9 mouse cellular contexts compared by ENCODE assay signal in the genomic region with DNA sequence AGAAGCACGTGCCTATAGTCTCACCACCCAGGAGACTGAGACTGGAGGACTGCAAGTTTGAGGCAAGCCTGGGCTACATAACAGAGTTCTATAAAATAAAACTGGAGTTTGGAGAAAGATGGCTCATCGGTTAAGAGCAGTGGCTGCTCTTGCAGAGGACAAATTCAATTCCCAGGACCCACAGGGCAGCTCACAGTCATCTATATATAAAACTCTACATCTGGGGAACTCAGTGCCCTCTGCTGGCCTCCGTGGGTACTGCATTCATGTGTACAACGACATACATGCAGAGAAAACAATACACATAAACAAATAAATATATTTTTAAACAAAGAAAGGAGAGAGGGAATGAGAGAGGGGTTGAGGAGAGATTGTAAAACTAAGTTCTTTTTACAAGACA.
DNase-seq lines count a peak whose midpoint lies in the region; ATAC-seq and TF ChIP-seq lines count a peak whose summit lies in the region.
"Had no signal": no experiment of that assay in that cellular context is flagged by ENCODE, and none has a peak within 500 bp of the region (broad histone marks: within the 10 kb centered on the region; RNA-seq: fewer than 3 reads in every experiment).

No protein-coding gene starts in this region.

- WGBS in embryonic facial prominence, embryonic 11.5 days, result 48% methylated on average over 4 of the region's 4 CpGs

- TF ChIP-seq CTCF in left cerebral cortex, adult 2 months (IDR thresholded peaks at IDR 0.05), result peak; percentile 88

- intact Hi-C loops in left cerebral cortex, adult 2 months (cut with DNase I), result no loop called here

- no peaks in the 10 kb centered on the region for H3K9me3 ChIP-seq in embryonic facial prominence, embryonic 11.5 days (replicated peaks; ENCODE audit: control insufficient read depth, low read length)
- H3K9me3 ChIP-seq: megakaryocyte, embryonic 14.5 days had no signal

- H3K4me2 ChIP-seq in embryonic facial prominence, embryonic 11.5 days (ENCODE audit: low read depth, low read length), result no peak overlapping the region

- H3K9ac ChIP-seq in embryonic facial prominence, embryonic 11.5 days (replicated peaks; ENCODE audit: low read length), result no peak overlapping the region

- no peak overlapping the region for H3K27ac ChIP-seq in left cerebral cortex, adult 2 months
- H3K27ac ChIP-seq in embryonic facial prominence, embryonic 11.5 days (replicated peaks; ENCODE audit: low read depth, low read length), result no peak overlapping the region

- ATAC-seq in embryonic facial prominence, embryonic 11.5 days (replicated peaks; ENCODE audit: insufficient number of reproducible peaks, low FRiP score, low TSS enrichment, low read depth), result no peak
- ATAC-seq in megakaryocyte-erythroid progenitor cell, adult 5-6 weeks (replicated peaks; ENCODE audit: low FRiP score, low TSS enrichment, poor library complexity, severe bottlenecking), result 0 out of 2 replicates have a peak, but pooled peaks have one; percentile 48
- no peak for ATAC-seq in frontal cortex, adult (ENCODE audit: low TSS enrichment)

- H3K36me3 ChIP-seq in embryonic facial prominence, embryonic 11.5 days (replicated peaks; ENCODE audit: control insufficient read depth, insufficient read depth, low read depth, low read length), result no peaks in the 10 kb centered on the region

- DNase-seq in cerebellum, adult 11 months, result peak; percentile 10
- DNase-seq in cerebellum, adult 11-12 months, result no peak
- peak in 1 of 2 experiments; percentile 36 for DNase-seq in left cerebral cortex, adult 2 months (ENCODE audit: extremely low spot score in 1 of 2, low spot score in 2 of 2)
- DNase-seq in left cerebral cortex, adult 11 months (ENCODE audit: low spot score), result no peak
- DNase-seq in adrenal gland, adult 2 months, result peak; percentile 30
- peak; percentile 56 for DNase-seq in embryonic facial prominence, embryonic 11.5 days (ENCODE audit: low spot score)

- H3K27me3 ChIP-seq in embryonic facial prominence, embryonic 11.5 days (ENCODE audit: control insufficient read depth, insufficient read depth, low read length), result no peaks in the 10 kb centered on the region

- H3K4me1 ChIP-seq in embryonic facial prominence, embryonic 11.5 days (ENCODE audit: control insufficient read depth, insufficient read depth, low read length), result no peaks in the 10 kb centered on the region

- H3K4me3 ChIP-seq in left cerebral cortex, adult 2 months, result no peak overlapping the region
- no peak overlapping the region for H3K4me3 ChIP-seq in embryonic facial prominence, embryonic 11.5 days (ENCODE audit: low read depth, low read length)
- H3K4me3 ChIP-seq: megakaryocyte, embryonic 14.5 days had no signal

Comparison
In these comparisons a context has a peak if more than half of its experiments do, and no peak if none do; other contexts are left out.
1. DNase-seq: peak in cerebellum, adult 11 months (single experiment), adrenal gland, adult 2 months (single experiment) and embryonic facial prominence, embryonic 11.5 days (single experiment); none in cerebellum, adult 11-12 months (single experiment) and left cerebral cortex, adult 11 months (single experiment).